Mouse (Mus musculus) bone marrow, adult 2 months (tissue): ENCODE measurements at regions not wholly inside any gene's neighbourhood (a gene's known extent, or its start where the extent isn't known, plus 50 kb on each side); places are given as distances from the start of the nearest gene placed in this dataset.

Experiments used
- CTCF ChIP-seq: fragments of 200-500 bp; IDR thresholded peaks from 2 replicates; pipeline ENCODE4 v1.5.1; 2011; ENCODE audit warnings: low read length, control low read depth; ENCODE audit not compliant: control insufficient read depth, insufficient read depth
- POLR2A ChIP-seq: fragments of 200-500 bp; IDR thresholded peaks from 2 replicates; pipeline ENCODE4 v1.6.1; 2011; ENCODE audit warnings: low read depth, mild to moderate bottlenecking, control low read depth, low read length, borderline replicate concordance; ENCODE audit not compliant: control insufficient read depth

DNA sequence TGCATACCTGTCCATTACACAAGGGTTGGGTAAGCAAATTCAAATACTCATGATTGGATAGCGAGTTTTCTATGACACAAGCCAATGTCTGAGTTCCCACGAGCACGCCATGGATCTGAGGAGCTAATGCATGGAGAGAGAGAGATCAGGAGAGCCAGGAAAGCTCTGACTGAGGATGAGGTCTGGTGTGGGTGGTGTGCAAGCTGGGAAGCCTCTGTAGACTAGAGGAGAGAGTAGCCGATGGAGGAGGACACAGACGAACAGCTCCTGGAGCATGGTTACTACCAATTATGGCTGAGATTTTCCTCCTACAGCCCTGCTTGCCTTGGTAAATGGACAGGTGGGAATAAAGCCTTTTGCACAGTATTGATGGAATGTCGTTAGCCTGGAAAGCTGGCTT, 195.1 kb downstream of the Cetn3 start:
- TF ChIP-seq CTCF (no peak), POLR2A (no peak)
